Mouse (Mus musculus) spleen, adult 2 months (tissue): Measurements from ENCODE around the gene Myo3b.

Experiments
- CTCF ChIP-seq: fragments of 200-500 bp; IDR thresholded peaks from 2 replicates; pipeline ENCODE4 v1.5.1; 2011; ENCODE audit warnings: mild to moderate bottlenecking, inconsistent platforms; ENCODE audit not compliant: insufficient read depth, insufficient read length, insufficient replicate concordance; ENCODE audit errors: extremely low read depth
- POLR2A ChIP-seq: fragments of 200-500 bp; IDR thresholded peaks from 2 replicates; pipeline ENCODE4 v1.6.1; 2011; ENCODE audit warnings: low read depth, low read length, inconsistent platforms

DNA sequence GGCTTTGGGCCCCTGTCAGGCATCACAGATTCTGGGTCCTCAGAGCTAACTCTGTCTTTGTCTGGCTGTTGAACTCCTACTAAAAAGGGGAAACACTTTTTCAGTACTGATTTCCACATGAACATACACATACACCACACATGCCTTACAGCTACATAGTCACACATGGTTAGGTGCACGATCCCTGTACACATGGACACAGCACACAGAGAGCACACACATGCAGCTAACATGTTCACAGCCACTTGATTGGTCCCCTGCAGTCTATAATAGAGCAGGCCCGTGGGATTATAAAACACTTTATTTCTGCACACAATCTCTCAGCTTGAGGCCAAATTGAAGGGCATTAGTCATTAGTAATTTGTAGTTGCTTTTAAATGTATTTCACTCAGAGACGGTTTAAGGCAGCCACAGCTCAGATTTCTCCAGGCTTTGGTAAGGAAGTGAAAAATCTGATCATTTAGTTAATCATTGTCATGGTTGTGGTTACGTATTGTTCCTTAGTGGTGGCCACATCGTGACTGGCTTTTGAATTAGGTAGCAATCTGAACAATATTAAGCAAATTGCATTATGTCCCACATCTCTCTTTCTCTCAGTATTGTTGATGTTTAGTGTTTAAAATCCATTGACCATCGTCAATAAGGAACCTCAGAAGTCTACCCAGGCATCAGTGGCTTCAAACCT lies 27.6 kb downstream of the Myo3b start:
- TF ChIP-seq CTCF (no peak), POLR2A (no peak)
